Mouse (Mus musculus) adipocyte (in vitro differentiated cells): ENCODE measurements around the gene Pfn1.
A peak's percentile ranks its signal among the peaks of the same experiment; 100 is the strongest.

Experiments used
- DNase-seq: peaks from one replicate; pipeline ENCODE4 v3.0.0-alpha.2; 2016; ENCODE audit warnings: low spot score

Gene Pfn1

DNA sequence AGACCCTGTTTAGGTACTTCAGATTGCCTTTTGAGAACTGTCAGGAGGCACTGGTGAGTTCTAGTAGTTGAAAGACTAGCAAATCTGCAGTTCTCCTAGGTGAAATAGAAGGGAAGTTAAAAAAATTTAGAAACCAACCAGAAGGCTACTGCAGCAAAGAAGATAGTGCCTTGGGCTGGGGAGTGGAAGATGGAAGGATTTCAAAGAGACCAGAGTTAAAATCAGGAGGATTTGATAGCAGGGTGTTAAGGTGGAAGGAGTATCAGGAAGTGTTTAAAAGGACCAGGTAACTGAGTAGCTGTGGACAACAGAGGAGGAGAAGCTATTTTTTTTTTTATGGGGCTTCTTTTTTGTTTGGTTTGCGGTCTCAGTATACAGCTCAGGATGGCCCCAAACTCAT lies 16.7 kb downstream of the Pfn1 start:
- no peak for DNase-seq

DNA sequence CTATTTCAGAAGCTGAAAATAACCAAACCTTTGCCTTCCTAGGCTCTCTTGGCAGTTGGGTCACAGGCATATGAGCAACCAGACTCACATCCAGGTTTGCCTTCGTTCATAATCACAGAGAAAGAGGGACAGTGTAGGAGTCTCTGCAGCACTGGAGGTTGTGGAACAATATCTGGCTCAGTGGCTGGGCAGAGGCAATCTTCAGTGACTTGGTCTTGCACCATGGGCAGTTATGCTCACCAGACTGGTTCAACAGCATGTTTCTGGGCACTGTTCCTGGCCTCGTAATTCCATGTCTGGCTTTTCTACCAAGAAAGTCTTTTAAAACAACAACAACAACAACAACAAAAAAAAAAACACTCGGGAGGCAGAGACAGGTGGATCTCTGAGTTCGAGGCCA lies 18.8 kb downstream of the Pfn1 start:
- peak; percentile 62 for DNase-seq

DNA sequence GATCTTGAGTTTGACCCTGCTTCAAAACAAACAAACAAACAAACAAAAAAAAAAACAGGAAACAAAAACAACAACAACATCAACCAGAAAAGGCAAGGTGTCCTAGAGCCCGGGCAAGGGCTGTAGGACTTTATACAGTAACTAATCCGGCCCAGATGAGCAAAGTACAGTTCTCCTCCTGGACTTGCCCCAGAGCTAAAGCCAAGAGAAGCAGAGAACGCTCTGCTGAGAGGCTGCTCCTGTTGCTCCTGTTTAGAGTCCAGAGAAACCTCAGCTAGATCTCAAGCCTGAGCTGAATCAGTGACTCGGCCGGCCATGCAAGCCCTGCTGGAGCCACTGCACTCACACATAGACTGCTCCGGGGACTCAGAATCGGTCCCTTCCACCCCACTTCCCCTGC lies 24.3 kb downstream of the Pfn1 start:
- no peak for DNase-seq

DNA sequence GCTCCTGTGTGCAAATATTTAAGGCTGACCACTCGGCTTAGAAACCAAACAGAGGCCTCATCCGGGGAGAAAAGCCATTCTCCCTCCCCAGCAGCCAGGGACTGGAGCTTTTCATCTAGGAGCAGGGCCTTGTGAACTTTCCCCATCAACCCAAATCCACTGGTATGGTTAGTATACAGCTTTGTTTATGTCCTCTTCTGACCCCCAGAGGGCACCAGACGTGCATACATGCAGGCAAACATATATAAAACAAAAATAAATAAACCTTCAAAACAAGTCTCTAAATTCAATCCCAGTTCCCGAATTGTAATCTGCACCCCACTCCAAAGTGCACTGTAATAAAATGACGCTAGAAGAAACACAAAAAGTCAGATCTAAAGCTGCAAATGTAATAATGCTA lies 24.9 kb downstream of the Pfn1 start:
- no peak for DNase-seq

DNA sequence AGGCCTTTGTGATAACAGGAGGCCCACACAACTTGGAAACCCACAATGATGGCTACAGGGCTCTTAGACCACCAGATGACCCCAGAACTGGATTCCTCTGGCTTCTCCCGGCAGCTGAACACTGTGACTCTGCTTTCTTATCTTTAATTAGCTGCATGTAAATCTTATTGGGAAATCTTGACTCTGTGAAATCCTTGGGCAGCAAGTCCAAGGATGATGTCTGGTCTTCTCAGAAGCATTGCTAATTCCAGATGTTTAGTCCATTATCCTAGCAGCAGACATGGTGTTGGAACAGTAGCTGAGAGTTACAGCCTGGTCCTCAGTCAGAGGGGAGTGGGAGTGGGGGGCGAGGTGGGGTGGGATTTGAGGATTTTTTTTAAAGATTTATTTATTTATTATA lies 26.0 kb downstream of the Pfn1 start:
- no peak for DNase-seq

- no peak for DNase-seq
Measured at GRCm38 (mm10) chr11:70626877-70627276, 27.6 kb downstream of the Pfn1 start.

DNA sequence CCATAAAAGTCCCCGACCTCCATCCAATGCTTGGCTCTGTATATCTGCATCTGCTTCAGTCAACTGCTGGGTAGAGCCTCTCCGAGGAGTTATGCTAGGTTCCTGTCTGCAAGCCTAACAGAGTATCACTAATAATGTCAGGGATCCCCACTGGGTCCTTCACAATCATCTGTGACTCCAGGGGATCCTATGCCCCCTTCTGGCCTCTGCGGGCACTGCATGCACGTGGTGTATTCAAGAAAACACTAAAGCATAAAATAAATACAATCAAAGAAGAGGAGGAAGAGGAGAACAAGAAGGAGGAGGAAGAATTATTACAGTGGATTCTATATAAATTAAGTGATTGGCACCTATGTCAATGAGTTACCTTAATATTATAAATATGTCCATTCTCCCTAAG lies 29.0 kb downstream of the Pfn1 start:
- DNase-seq: no peak

DNA sequence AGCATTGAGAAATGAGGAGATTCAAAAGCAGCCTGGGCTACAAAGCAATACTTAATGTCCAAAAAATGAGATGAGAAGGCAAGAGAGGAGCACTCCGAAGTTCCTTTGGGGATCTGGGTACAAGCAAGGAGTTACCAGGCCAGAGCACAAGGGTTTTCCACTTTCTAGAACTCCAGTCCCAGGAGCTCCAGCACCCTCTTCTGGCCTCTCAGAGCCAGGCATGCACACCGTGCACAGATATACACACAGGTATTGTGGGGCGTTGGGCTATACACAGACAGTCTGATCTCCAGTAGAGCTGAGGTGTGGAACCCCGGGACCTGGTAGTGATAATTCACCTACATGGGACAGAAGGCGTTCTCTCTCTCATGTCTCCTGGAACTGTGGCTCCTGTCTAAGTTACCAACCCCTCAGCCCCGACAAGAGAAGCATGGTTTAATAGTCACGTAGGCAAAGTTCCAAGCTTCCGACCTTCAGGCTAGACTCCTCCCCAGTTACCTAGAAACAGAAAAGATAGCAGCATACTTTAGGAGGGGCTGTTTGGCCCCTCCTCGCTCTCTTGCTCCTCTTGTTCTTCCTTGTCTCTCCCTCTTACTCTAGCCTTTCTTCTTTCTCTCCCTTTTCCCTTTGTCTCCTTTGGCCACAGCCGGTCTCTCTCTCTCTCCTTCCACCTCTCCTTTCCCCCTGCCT lies 31.2 kb downstream of the Pfn1 start:
- no peak for DNase-seq

- no peak for DNase-seq
Measured at GRCm38 (mm10) chr11:70621972-70622814, 32.3 kb downstream of the Pfn1 start.

DNA sequence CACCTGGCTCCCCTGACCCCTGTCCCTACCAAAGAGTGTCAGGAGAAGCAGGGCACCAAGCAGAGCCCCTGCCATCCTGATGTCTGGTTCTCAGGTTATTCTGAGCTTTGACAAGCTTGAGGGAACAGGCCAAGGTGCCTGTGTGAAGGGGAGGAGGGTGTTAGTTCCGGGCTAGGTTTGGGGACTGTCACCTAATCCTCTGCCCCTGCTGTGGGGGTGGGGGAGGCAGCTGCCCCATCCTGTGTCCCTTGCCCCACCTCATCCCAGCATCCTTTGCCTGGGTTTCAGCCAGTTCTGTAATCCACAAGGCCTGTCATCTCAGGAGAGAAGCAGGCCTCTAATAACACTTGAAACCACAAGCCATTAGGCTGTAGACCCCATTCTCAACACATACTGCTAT lies 35.3 kb downstream of the Pfn1 start, which contains the start of gene Chrne:
Chrne (minus strand) TSS at position 116 of the 400 bp plus-strand sequence.
- no peak for DNase-seq

DNA sequence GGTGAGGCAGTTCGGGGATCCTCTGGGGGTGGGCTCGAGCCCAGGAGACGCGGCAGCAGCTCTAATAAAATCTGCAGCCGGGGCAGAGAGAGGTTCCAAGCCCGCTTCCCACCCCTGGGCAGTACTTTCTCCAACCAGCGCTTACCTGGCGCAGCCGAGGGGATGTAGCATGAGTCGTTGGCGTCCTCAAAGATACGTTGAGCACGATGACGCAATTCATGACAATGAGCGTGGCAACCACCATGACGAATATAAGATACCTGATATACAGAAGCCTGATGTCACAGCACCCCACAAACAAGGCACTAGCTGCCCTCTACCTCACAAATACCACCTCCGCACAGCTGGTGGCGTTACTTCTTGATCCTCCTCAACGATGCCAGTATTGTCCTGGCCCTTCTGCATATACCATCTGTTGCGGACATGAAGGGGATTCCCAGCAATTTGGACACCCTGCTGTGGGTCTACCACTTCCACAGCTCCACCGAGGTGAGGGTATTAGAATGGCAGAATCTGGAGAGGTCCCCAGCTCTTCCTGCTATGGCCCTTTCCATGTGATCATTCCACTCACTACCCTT lies 38.8 kb downstream of the Pfn1 start, which contains the start of gene 4930544D05Rik:
4930544D05Rik (plus strand) TSS at position 333 of the 578 bp plus-strand sequence.
- DNase-seq: no peak

DNA sequence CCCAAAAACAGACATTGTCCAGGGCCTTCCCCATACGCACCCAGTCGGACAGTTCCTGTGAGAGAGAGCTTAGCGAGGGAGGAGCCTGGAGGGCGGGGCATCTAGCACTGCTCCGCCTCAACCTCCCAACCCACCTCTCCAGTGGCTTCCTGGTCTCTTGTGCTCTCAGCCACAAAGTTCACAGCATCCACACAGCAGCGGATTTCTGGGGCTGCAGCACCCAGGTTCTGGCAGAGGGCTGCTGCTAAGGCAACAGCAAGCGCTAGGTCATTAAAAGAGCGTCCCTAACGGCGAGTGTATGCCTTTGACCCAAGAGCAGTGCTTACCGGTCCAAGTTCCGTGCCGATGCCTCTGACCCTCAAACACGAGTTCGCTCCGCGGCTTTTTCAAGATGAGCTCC lies 39.4 kb downstream of the Pfn1 start:
- DNase-seq: no peak

DNA sequence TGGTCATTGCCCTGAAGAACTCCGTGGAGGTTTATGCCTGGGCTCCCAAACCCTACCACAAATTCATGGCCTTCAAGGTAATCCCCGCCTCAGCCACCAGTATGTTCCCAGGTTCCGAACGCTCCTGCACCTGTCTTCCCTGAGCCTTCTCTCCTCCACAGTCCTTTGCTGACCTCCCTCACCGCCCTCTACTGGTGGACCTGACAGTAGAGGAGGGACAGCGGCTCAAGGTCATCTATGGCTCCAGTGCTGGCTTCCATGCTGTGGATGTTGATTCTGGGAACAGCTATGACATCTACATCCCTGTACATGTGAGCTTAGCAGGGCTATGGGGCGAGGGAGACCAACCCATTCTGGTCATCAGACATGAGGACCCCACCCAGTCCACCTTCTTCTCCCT lies 41.9 kb downstream of the Pfn1 start:
- DNase-seq: no peak

GRCm38 (mm10) chr11:70610752-70611151 lies 43.7 kb downstream of the Pfn1 start:
- DNase-seq: no peak

DNA sequence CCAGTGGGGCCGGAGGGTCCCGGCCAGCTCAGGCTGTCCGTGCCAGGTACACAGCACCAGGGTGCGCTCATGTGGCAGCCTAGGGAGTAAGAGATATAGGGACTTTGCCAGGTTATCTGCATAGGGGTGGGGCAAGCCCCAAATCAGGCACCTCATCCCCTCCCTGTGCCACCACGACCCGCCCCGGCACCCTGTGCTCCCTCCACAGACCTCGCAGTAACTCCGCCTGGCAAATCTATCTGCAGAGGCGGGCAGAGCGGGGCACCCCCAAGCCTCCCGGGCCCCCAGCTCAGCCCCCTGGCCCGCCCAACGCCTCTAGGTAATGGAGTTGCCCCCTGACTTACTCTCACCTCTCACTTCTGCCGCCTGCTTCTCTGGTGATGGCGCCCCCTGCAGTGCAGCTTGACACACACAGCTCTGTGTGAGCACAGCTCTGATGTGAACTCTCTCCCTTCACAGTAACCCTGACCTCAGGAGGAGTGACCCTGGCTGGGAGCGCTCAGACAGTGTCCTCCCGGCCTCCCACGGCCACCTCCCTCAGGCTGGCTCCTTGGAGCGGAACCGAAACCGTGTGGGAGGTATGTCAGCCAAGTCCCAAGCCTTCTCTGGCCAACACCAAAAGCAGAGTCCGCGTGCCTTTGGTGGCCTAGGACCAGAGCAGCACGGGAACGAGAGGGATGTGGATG lies 45.9 kb downstream of the Pfn1 start:
- DNase-seq: no peak

- no peak for DNase-seq
Measured at GRCm38 (mm10) chr11:70607611-70608010, 46.8 kb downstream of the Pfn1 start.

- DNase-seq: no peak
Measured at GRCm38 (mm10) chr11:70606717-70607116, 47.7 kb downstream of the Pfn1 start.

- peak; percentile 82 for DNase-seq
Measured at GRCm38 (mm10) chr11:70605024-70605566, 49.3 kb downstream of the Pfn1 start.
